Mouse (Mus musculus) heart, postnatal 10 days (tissue): ENCODE data around the gene H6pd. TPM values are rescaled to one million over a fixed set of nuclear protein-coding genes. Genes with fewer than 3 reads are reported as not detected.

Source experiments
- DNase-seq, 2 experiments: peaks; one replicate each; pipeline ENCODE4 v3.0.0; 2021
- intact Hi-C: fragments of 180-260 bp; cut with DNase I; formaldehyde crosslinking; loops from one replicate; pipeline ENCODE4 v1.15.1; 2025
- total RNA-seq, 2 experiments: library from RNA; stranded (reverse); gene quantifications; 2 replicates each; pipeline ENCODE4 v1.2.3; 2021

Gene H6pd
- total RNA-seq, 2 experiments from 2014 or later: 41.9 to 45.6 TPM

- peak; percentile 86 to 92 for DNase-seq
- intact Hi-C loops: loop anchor here (1.0 to 5.0 kb wide), 2 partner anchors 174 to 228 kb away; no protein-coding TSS in a partner anchor
Observed at GRCm38 (mm10) chr4:149979819-149980308, 29.0 kb downstream of the H6pd start.

GRCm38 (mm10) chr4:149978820-149979219 lies 30.0 kb downstream of the H6pd start:
- no peak for DNase-seq

GRCm38 (mm10) chr4:149977801-149978544 lies 30.9 kb downstream of the H6pd start:
- peak in 1 of 2 experiments; percentile 63 for DNase-seq
- intact Hi-C loops: loop anchor here (5.0 kb wide), 1 partner anchor 226 kb away; no protein-coding TSS in a partner anchor

More at GRCm38 (mm10) chr4:149978820-149979219, 30.0 kb downstream of the H6pd start:
- intact Hi-C loops: loop anchor here (5.0 kb wide), 1 partner anchor 227 kb away; no protein-coding TSS in a partner anchor

GRCm38 (mm10) chr4:149977181-149977580 lies 31.6 kb downstream of the H6pd start:
- intact Hi-C loops: loop anchor here (5.0 kb wide), 1 partner anchor 225 kb away; no protein-coding TSS in a partner anchor
- DNase-seq: no peak

- intact Hi-C loops: loop anchor here (5.0 kb wide), 1 partner anchor 223 kb away; no protein-coding TSS in a partner anchor
- DNase-seq: no peak
Observed at GRCm38 (mm10) chr4:149975730-149976254, 33.0 kb downstream of the H6pd start.

GRCm38 (mm10) chr4:149975291-149975690 lies 33.5 kb downstream of the H6pd start:
- no peak for DNase-seq

GRCm38 (mm10) chr4:149971393-149971792 lies 37.4 kb downstream of the H6pd start:
- no peak for DNase-seq
- intact Hi-C loops: no loop called here

More at GRCm38 (mm10) chr4:149975291-149975690, 33.5 kb downstream of the H6pd start:
- intact Hi-C loops: loop anchor here (5.0 kb wide), 1 partner anchor 223 kb away; no protein-coding TSS in a partner anchor

GRCm38 (mm10) chr4:149968526-149968925 lies 40.3 kb downstream of the H6pd start:
- intact Hi-C loops: no loop called here
- DNase-seq: no peak

- no peak for DNase-seq
- intact Hi-C loops: no loop called here
Observed at GRCm38 (mm10) chr4:149966963-149967362, 41.9 kb downstream of the H6pd start.

- intact Hi-C loops: no loop called here
- peak; percentile 79 to 85 for DNase-seq
Observed at GRCm38 (mm10) chr4:149966252-149966651, 42.6 kb downstream of the H6pd start.

GRCm38 (mm10) chr4:149965672-149966071 lies 43.2 kb downstream of the H6pd start:
- DNase-seq: no peak
- intact Hi-C loops: no loop called here

GRCm38 (mm10) chr4:149965242-149965641 lies 43.6 kb downstream of the H6pd start:
- no peak for DNase-seq
- intact Hi-C loops: no loop called here

- no peak for DNase-seq
- intact Hi-C loops: no loop called here
Observed at GRCm38 (mm10) chr4:149964770-149965169, 44.1 kb downstream of the H6pd start.

- DNase-seq: no peak
- intact Hi-C loops: no loop called here
Observed at GRCm38 (mm10) chr4:149964285-149964684, 44.5 kb downstream of the H6pd start.

- intact Hi-C loops: no loop called here
- DNase-seq: no peak
Observed at GRCm38 (mm10) chr4:149960391-149960790, 48.4 kb downstream of the H6pd start.

GRCm38 (mm10) chr4:149959816-149960215 lies 49.0 kb downstream of the H6pd start:
- intact Hi-C loops: loop anchor here (2.0 kb wide), 1 partner anchor 207 kb away; no protein-coding TSS in a partner anchor
- DNase-seq: no peak

- intact Hi-C loops: loop anchor here (1.0 to 2.0 kb wide), 3 partner anchors 120 to 206 kb away; no protein-coding TSS in a partner anchor
- DNase-seq: peak; percentile 85 to 90
Observed at GRCm38 (mm10) chr4:149958566-149958965, 50.3 kb downstream of the H6pd start.

- no peak for DNase-seq
- intact Hi-C loops: no loop called here
Observed at GRCm38 (mm10) chr4:149956048-149956447, 52.8 kb downstream of the H6pd start.

GRCm38 (mm10) chr4:149955631-149956030 lies 53.2 kb downstream of the H6pd start:
- intact Hi-C loops: no loop called here
- DNase-seq: no peak

- intact Hi-C loops: no loop called here
- DNase-seq: peak; percentile 99
Observed at GRCm38 (mm10) chr4:149954893-149955439, 53.9 kb downstream of the H6pd start, which contains the start of gene Spsb1. Gene Spsb1 (minus strand): TSS chr4:149955043.
